Mouse (Mus musculus): ENCODE measurements at regions not wholly inside any gene's neighbourhood (a gene's known extent, or its start where the extent isn't known, plus 50 kb on each side); places are given as distances from the start of the nearest gene placed in this dataset.

- no peak for ATAC-seq (replicated peaks; ENCODE audit: insufficient number of reproducible peaks, low FRiP score, low TSS enrichment, poor library complexity, severe bottlenecking)
Measured at GRCm38 (mm10) chr9:41705972-41706371, 418.1 kb downstream of the Sorl1 start.

- no peak for ATAC-seq (replicated peaks; ENCODE audit: insufficient number of reproducible peaks, low FRiP score, low TSS enrichment, poor library complexity, severe bottlenecking)
Measured at GRCm38 (mm10) chr9:41705461-41705903, 418.6 kb downstream of the Sorl1 start.

GRCm38 (mm10) chr9:41703091-41703490, 421.0 kb downstream of the Sorl1 start:
- ATAC-seq (replicated peaks; ENCODE audit: insufficient number of reproducible peaks, low FRiP score, low TSS enrichment, poor library complexity, severe bottlenecking): no peak

- no peak for ATAC-seq (replicated peaks; ENCODE audit: insufficient number of reproducible peaks, low FRiP score, low TSS enrichment, poor library complexity, severe bottlenecking)
Measured at GRCm38 (mm10) chr9:41700683-41701082, 423.4 kb downstream of the Sorl1 start.

- ATAC-seq (replicated peaks; ENCODE audit: insufficient number of reproducible peaks, low FRiP score, low TSS enrichment, poor library complexity, severe bottlenecking): no peak
Measured at GRCm38 (mm10) chr9:41699031-41699430, 425.1 kb downstream of the Sorl1 start.

- ATAC-seq (replicated peaks; ENCODE audit: insufficient number of reproducible peaks, low FRiP score, low TSS enrichment, poor library complexity, severe bottlenecking): no peak
Measured at GRCm38 (mm10) chr9:41697611-41698467, 426.3 kb downstream of the Sorl1 start.

GRCm38 (mm10) chr9:41697160-41697559, 426.9 kb downstream of the Sorl1 start:
- no peak for ATAC-seq (replicated peaks; ENCODE audit: insufficient number of reproducible peaks, low FRiP score, low TSS enrichment, poor library complexity, severe bottlenecking)

- ATAC-seq (replicated peaks; ENCODE audit: insufficient number of reproducible peaks, low FRiP score, low TSS enrichment, poor library complexity, severe bottlenecking): no peak
Measured at GRCm38 (mm10) chr9:41682911-41683310, 441.2 kb downstream of the Sorl1 start.

- ATAC-seq (replicated peaks; ENCODE audit: insufficient number of reproducible peaks, low FRiP score, low TSS enrichment, poor library complexity, severe bottlenecking): no peak
Measured at GRCm38 (mm10) chr9:41675656-41676055, 448.4 kb downstream of the Sorl1 start.

- no peak for ATAC-seq (replicated peaks; ENCODE audit: insufficient number of reproducible peaks, low FRiP score, low TSS enrichment, poor library complexity, severe bottlenecking)
Measured at GRCm38 (mm10) chr9:41672958-41673357, 451.1 kb downstream of the Sorl1 start.

GRCm38 (mm10) chr9:41668741-41669140, 455.4 kb downstream of the Sorl1 start:
- ATAC-seq (replicated peaks; ENCODE audit: insufficient number of reproducible peaks, low FRiP score, low TSS enrichment, poor library complexity, severe bottlenecking): no peak

- ATAC-seq (replicated peaks; ENCODE audit: insufficient number of reproducible peaks, low FRiP score, low TSS enrichment, poor library complexity, severe bottlenecking): no peak
Measured at GRCm38 (mm10) chr9:41665000-41665685, 459.0 kb downstream of the Sorl1 start.

GRCm38 (mm10) chr9:41660576-41660975, 463.5 kb downstream of the Sorl1 start:
- ATAC-seq (replicated peaks; ENCODE audit: insufficient number of reproducible peaks, low FRiP score, low TSS enrichment, poor library complexity, severe bottlenecking): no peak

GRCm38 (mm10) chr9:41660011-41660410, 464.1 kb downstream of the Sorl1 start:
- ATAC-seq (replicated peaks; ENCODE audit: insufficient number of reproducible peaks, low FRiP score, low TSS enrichment, poor library complexity, severe bottlenecking): no peak

GRCm38 (mm10) chr9:41631564-41632205, 470.2 kb upstream of the Ubash3b start:
- no peak for ATAC-seq (replicated peaks; ENCODE audit: insufficient number of reproducible peaks, low FRiP score, low TSS enrichment, poor library complexity, severe bottlenecking)

GRCm38 (mm10) chr9:41621341-41621740, 459.8 kb upstream of the Ubash3b start:
- no peak for ATAC-seq (replicated peaks; ENCODE audit: insufficient number of reproducible peaks, low FRiP score, low TSS enrichment, poor library complexity, severe bottlenecking)

GRCm38 (mm10) chr9:41614002-41614401, 452.5 kb upstream of the Ubash3b start:
- ATAC-seq (replicated peaks; ENCODE audit: insufficient number of reproducible peaks, low FRiP score, low TSS enrichment, poor library complexity, severe bottlenecking): no peak

GRCm38 (mm10) chr9:41612802-41613550, 451.5 kb upstream of the Ubash3b start:
- ATAC-seq (replicated peaks; ENCODE audit: insufficient number of reproducible peaks, low FRiP score, low TSS enrichment, poor library complexity, severe bottlenecking): no peak

GRCm38 (mm10) chr9:41612452-41612795, 450.9 kb upstream of the Ubash3b start:
- ATAC-seq (replicated peaks; ENCODE audit: insufficient number of reproducible peaks, low FRiP score, low TSS enrichment, poor library complexity, severe bottlenecking): no peak
